Mouse (Mus musculus) common myeloid progenitor, adult 5-6 weeks (primary cell): ENCODE results near the gene Calm4. TPM values are rescaled to one million over a fixed set of nuclear protein-coding genes. Genes with fewer than 3 reads are reported as not detected.
A peak's percentile ranks its signal among the peaks of the same experiment; 100 is the strongest.

Experiments used
- ATAC-seq: replicated peaks from 2 replicates; pipeline ENCODE4 v1.8.0; 2016; ENCODE audit warnings: low read depth, mild to moderate bottlenecking, moderate TSS enrichment, inconsistent platforms; ENCODE audit not compliant: poor library complexity, severe bottlenecking
- total RNA-seq: library from RNA; stranded (forward); fragments of 200-1000, 187-1606 nt; gene quantifications from 2 replicates; pipeline ENCODE4 v1.2.3, GENCODE M21; 2017

Calm4 gene
- total RNA-seq, 1 experiment from 2014 or later = 0.23 TPM

DNA sequence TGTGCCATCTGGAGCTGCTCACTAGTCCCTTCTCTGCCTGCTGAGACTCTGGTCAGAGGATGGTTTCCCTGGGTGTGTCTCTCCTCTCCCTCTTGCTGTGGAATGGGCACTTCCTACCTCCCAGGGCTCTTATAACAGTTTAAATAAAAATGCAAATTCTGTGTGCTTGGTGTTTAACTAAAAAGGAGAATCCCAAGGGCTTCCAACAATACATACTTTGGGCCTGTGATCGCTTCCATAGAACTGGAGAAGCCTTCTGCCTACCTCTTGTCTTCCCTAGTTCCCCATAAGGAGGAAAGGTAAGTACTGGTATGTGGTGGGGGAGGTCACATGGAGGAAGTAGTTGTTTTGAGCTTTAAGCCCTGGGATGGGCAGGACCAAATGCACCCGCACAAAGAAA is 17.3 kb downstream of the Calm4 start:
- no peak for ATAC-seq

- ATAC-seq = no peak
These were observed 18.7 kb downstream of the Calm4 start for GRCm38 (mm10) chr13:3856252-3856651.

DNA sequence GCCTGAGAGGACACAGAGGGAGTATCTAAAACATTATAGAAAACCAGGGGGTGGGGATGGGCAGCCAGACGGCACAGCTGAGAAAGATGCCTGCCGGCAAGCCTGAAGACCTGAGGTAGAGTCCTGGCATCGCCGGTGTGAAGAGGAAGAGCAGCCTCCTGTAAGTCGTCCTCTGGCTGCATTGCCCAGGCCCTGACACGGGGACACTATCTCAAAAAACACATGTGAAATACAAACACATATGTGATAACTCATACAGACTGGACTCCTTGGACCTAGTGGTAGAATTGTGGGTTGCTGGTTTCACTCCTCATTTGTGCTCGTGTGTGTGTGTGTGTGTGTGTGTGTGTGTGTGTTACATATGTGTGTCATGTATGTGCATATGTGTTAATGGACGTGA is 23.7 kb downstream of the Calm4 start:
- ATAC-seq = no peak

DNA sequence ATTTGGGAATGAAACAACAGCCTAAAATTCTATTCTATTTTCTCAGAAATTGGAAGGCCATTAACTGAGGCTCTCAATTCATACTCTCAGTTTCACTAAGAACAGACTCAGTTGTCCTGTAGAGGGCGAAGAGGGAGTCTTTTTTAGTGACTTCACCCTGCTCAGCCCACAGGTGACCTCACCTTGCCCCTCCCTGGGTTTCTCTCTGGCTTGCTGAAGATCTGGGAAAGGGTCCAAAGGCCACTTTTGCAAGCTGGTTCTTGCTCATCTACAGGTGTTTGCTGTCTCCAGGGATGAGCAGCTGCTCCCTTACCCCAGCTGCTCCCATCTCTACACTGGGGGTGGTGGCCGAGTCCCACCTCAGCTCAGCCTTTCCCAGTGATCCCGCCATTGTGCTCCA is 24.8 kb downstream of the Calm4 start:
- ATAC-seq = no peak

DNA sequence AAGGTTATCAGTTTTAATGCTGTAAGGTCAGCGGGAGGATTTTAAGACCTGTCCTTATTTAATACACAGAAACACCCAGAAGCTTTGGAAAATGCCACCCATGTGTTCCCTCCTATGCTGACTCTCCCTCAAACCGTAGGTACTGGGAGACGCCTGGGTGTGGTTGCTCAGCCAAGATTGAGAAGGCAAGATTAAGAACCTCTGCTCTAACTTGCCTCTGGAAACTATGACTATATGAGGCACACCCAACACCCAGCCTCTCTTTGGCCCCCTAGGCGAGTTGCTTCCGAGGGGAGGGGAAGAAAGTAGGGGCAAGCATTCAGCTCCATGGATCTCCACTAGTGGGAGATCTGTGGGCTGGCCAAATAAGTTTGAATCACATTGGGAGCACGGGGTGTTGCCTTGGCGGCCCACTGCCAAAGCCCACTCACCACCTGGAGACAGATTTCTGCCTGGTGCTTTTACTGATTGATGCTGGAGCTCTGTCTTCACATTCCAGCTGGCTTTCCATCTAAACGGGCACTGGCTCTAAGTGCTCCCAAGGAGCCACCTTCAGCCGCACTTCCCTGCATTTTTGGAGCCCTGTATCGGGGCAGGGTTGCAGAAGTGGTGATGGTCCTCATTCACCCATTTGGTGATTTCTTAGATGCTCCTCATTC is 25.5 kb downstream of the Calm4 start:
- ATAC-seq = peak; percentile 19; the same call in 1 of the 2 replicates

GRCm38 (mm10) chr13:3865648-3866354 is 28.2 kb downstream of the Calm4 start:
- ATAC-seq = peak; percentile 17

DNA sequence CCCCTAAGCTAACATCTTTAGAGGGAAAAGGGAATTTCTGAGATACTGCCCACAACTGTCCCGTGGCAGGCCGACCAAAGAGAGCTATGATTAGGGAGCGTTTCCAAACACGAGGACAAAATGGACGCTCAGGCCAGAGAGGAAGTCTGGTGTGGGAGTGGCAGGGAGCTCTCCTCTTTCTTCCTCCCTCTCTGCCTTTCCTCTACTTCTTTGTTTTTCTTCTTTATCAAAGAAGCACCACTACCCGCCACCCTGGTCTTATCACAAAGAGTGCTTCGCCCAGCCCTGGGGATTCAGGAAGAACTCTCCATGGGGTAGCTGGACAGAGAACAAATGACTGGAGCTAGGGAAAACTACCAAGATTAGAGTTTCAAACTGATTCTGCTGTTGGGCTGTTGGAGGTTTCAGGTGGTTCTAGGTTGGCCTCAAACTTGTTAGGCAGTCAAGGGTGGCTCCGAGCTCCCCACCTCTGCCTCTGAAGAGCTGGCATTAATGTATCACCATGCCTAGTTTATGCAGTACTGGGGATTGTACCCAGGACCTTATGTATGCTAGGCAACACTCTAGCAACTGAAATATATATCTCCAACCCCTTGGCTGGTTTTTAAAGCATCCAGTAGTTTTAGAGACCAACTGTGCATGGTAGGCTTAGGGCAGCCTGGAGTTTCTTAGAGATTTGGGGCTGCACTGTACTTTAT is 28.9 kb downstream of the Calm4 start:
- ATAC-seq = peak; percentile 34

DNA sequence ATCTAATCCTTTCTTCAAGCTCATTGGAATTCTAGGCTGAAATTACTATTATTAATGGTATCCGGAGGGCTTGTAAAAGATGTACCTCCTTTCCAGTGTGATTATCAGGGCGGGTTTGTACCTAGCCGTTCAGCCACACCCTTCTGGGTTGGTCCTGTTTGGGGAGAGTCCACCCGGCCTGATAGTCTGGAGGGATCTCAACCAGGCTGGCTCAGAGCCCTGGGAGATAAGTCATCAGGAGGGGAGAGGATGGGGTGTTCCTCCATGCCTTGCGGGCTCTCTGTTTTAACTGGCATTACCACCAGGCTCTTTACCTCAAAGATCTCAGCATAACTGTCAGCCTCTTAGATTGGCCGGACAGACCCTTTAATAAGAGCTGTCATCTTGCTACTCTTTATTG is 29.6 kb downstream of the Calm4 start:
- peak; percentile 57 for ATAC-seq

GRCm38 (mm10) chr13:3869901-3870300 is 32.3 kb downstream of the Calm4 start:
- no peak for ATAC-seq

DNA sequence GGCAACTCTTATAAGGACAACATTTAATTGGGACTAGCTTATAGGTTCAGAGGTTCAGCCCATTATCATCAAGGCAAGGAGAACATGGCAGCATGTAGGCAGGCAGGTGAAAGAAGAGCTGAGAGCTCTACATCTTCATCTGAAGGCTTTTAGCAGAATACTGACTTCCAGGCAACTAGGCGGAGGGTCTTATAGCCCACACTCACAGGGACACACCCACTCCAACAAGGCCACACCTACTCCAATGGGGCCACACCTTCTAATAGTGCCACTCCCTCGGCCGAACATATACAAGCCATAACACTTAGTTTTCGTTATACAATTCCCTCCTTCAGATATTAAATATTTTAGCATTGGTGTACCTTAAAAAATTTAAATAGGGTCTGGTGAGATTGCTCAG is 35.3 kb downstream of the Calm4 start:
- ATAC-seq = no peak

DNA sequence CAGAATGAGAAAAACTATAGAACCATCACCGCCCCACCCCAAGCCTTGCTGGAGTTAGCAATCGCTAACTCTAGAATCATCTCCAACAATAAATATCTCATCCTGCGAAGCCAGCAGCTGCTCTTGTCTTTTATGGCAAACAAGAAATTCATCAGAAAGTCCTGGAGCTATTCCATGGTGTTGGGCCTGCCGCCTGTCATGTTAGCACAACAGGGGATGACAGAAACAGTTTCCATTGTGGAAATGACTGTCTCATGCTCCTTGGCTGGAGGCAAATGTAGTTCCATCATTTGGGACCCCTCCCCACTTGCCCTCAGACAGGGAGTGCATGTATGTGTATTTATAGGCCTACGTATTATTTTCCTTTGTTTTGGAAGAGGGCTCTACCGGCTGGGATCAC is 38.9 kb downstream of the Calm4 start:
- ATAC-seq = no peak

DNA sequence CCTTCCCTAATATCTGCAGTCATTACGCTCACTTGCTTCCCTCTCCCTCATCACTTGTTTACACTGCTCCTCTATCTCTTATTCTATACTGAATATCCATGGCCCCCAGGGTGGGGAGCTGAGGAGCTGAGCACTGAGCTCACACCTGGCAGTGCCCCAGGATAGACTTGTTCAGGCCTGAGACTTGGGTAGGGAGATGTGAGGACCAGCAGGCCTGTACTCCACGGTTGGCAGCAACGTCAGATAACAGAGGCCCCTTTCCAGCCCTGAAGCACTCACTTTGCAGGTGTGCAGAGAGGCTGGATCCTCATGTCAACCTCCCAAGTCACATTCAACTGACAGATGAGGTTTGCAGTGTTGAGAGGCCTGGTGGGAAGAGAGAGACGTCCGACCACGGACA is 39.6 kb downstream of the Calm4 start:
- ATAC-seq = no peak

DNA sequence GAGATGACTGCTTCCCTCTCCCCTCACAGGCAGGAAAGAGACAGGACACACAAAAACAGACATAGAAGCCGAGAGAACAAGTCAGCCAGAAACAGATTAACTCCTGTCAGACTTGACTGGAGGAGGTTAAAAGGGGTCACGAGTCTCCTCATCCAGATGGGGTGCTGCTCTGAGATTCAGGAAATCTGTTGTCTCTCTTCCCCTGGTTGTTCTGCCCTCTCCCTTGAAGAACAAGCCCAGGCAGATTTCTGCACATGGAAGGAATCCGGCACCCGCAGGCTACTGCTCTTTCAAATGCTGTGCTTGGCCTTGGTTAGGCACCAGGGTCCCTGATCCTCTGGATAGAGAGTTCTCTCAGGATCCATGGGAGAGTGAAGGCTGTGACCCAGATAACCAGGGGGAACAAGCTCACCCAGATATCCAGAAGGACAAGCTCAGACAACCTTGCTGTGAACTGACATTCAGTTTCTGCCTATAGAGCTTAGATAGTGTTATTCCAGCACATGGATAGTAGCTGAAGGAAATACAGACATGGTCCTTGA is 40.2 kb downstream of the Calm4 start:
- ATAC-seq = no peak

- no peak for ATAC-seq
These were observed 49.1 kb downstream of the Calm4 start for GRCm38 (mm10) chr13:3886663-3887062.

Other genes with a start within 250 kb of the Calm4 start
- gene Fam208b, start 226.6 kb upstream of the Calm4 start, total RNA-seq = 46.4 and 46.9 TPM in 2 replicates
- gene Asb13, start 203.7 kb upstream of the Calm4 start, total RNA-seq = 4.8 and 6.0 TPM in 2 replicates
- not detected in 2 replicates for gene Calml3, start 33.4 kb upstream of the Calm4 start, total RNA-seq
- not detected in 2 replicates for gene Calm5, start 16.4 kb downstream of the Calm4 start, total RNA-seq
- gene Net1, start 80.5 kb downstream of the Calm4 start, total RNA-seq = 146 and 155 TPM in 2 replicates
- gene Tubal3, start 80.5 kb downstream of the Calm4 start, total RNA-seq = not detected in 2 replicates
- gene Ucn3, start 107.6 kb downstream of the Calm4 start, total RNA-seq = not detected in 2 replicates
- gene Akr1c14, start 211.3 kb downstream of the Calm4 start, total RNA-seq = not detected in 2 replicates